Mouse (Mus musculus) thymus, postnatal 10 days (tissue): ENCODE data around the gene Gm7942.
"Not testable (repeated sequence)": the region's sequence is repeated elsewhere in the genome, so short reads cannot be mapped to it uniquely, and the experiment has no call there.

Experiments used
- DNase-seq, 2 experiments: peaks; one replicate each; pipeline ENCODE4 v3.0.0; 2021; ENCODE audit warnings: low spot score in 2 of 2

Gm7942 gene

DNA sequence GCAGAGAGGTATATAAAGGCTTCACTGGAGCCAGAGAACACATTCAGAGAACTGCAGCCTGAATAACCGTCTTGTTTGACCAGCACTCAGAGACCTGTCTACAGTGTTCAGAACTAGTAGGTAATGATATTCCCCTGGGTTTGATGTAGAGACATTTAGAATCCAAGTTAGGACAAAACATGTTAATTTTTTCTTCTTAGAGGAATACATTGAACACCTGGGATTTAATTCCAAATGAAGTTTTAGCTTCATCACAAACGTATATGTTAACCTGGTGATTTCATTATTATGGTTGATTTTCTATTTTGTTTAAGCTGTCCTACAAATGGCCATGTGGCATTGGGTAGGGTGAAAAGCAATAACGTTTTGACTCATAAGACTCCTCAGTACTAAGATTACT is at the start of gene Gm7942:
Gene Gm7942 (plus strand): TSS at position 301 of the 400 bp plus-strand sequence.
- DNase-seq = not testable (repeated sequence)
